Mouse (Mus musculus) adrenal gland, adult 18-20 months (tissue): ENCODE data around the gene Taf12. TPM values are rescaled to one million over a fixed set of nuclear protein-coding genes. Genes with fewer than 3 reads are reported as not detected.
"Not testable (repeated sequence)": the region's sequence is repeated elsewhere in the genome, so short reads cannot be mapped to it uniquely, and the experiment has no call there.

ENCODE experiments used
- DNase-seq, 2 experiments: peaks; one replicate each; pipeline ENCODE4 v3.0.0; 2021 to 2022; ENCODE audit warnings: low spot score in 2 of 2
- total RNA-seq, 2 experiments: library from RNA; stranded (reverse); gene quantifications; 1 replicate in 1 of 2; 2 replicates in 1 of 2; pipeline ENCODE4 v1.2.3; 2021

Taf12 gene
- total RNA-seq, 2 experiments from 2014 or later: 30.7 to 37.8 TPM

DNA sequence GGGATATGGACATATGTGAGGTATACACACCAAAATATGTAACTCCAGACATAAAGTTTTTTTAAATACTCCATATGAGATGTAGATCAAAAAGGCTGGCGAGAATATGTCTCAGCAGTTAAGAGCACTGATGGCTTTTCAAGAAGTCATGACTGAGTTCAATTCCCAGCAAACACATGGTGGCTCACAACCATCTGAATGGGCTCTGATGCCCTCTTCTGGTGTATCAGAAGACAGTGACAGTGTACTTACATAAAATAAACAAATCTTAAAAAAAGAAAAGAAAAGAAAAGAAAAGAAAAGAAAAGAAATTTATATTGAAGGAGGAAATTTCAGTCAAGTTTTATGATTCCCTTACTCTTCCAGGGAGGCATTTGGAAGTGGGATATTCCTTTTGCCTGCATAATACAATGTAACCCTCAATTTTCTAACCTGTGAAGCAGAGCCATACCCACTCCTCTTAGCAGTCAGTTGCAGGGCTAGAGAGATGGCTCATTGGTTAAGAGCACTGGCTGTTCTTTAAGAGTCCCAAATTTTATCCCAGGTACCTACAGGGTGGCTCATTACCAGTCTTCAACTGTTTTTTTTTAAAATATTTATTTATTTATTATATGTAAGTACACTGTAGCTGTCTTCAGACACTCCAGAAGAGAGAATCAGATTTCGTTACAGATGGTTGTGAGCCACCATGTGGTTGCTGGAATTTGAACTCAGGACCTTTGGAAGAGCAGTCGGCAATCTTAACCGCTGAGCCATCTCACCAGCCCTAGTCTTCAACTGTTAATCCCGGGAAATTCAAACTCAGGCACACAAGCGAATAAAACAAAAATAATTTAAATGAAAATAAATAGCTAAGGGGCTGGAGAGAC lies 5.1 kb upstream of the Taf12 start:
- DNase-seq: no peak

DNA sequence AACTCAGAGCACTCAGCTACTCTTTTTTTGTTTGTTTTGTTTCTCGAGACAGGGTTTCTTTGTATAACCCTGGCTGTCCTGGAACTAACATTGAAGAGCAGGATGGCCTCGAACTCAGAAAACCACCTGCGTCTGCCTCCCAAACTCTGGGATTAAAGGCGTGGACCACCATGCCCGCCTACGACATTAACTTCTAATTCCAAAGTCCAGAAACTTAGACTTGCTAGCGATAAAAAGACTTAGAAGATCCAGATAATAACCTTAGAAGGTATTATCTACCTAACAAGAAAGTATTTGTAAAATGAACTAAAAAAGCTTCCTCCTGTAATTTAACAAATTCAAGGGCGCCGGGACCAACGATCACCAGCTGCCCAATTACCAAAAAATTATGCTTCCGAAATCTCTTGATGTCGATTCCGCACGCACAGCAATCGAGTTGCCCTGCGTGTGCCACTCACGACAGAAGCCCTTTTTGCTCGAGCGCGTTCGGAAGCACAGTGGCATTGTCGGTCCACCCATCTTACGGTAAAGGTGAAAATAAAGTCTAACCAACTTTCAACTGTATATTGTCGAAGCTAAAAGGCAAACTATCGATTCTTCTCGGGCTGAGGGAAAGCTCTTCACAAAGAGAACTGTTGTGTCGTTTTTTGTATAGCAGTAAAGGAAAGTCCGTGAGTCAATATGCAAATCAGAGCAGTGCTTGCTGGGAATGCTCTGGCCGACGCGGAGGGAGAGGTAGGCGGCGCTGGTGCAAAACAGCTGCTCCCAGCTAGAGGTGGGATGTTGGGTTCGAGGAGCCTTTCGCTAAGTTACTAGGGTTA lies 4.2 kb upstream of the Taf12 start:
- peak; percentile 79 to 83 for DNase-seq

DNA sequence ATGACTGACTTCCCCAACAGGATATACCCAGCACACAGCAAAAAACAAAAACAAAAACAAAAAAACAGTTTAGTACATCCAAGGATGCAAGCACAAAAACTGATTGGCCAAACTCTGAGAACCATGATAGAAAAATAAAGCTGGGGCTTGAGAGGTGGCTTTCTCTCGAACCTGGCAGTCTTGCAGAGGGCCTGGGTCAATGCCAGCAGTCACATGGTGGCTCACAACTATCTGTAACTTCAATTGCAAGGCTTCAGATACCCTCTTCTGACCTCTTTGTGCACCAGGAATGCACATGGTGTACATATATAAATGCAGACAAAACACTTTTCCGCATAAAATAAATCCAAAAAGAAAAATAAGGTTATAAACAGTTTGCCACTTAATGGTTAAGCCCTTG lies 1.0 kb upstream of the Taf12 start:
- no peak for DNase-seq

DNA sequence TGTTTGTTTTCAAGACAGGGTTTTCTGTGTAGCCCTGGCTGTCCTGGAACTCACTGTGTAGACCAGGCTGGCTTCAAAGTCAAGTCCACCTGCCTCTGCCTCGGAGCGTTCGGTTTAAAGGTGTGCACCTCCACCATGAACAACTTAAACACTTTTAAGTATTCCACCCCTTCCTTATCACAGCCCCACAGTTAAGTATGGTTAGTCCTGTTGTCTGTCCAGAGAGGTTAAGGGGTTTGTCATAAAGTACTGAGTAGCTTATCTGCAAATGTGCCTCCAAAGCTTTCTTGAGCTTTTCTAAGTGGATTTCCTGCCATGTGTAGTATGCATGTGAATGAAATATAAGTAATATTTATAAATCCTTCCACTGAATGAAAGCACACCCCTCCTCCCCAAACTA lies 1.8 kb downstream of the Taf12 start:
- no peak for DNase-seq

DNA sequence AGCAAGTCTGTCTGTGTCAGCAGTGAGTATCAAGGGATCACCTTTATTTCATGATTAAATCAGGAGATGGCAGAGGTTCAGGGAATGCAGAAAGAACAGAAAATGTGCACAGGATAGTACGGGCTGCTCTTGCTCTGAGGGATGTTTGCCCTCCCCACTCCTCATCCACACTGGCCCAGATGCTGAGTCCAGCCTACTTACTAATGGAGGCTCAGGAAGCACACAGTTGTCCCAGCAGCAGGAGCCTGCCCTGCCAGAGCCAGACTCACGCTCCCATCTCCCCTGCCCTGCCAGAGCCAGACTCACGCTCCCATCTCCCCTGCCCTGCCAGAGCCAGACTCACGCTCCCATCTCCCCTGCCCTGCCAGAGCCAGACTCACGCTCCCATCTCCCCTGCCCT lies 14.7 kb downstream of the Taf12 start:
- DNase-seq: not testable (repeated sequence)

DNA sequence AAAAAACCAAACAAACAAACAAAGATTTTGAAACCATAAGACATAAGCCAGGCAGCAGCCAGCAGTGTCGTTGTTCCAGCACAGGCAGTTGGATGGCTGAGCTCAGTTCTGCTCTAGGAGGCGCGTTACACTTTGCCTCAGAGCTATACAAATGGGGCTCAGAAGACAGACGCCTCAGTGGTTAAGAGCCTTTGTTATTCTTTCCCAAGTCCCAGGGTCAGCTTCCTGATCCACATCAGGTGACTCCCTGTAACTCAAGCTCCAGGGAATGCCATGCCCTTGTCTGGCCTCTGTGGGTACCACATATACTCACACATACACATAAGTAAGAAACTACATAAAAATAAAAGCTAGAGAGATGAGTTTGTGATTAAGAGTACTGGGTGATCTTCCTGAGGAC lies 16.9 kb downstream of the Taf12 start:
- DNase-seq: no peak

DNA sequence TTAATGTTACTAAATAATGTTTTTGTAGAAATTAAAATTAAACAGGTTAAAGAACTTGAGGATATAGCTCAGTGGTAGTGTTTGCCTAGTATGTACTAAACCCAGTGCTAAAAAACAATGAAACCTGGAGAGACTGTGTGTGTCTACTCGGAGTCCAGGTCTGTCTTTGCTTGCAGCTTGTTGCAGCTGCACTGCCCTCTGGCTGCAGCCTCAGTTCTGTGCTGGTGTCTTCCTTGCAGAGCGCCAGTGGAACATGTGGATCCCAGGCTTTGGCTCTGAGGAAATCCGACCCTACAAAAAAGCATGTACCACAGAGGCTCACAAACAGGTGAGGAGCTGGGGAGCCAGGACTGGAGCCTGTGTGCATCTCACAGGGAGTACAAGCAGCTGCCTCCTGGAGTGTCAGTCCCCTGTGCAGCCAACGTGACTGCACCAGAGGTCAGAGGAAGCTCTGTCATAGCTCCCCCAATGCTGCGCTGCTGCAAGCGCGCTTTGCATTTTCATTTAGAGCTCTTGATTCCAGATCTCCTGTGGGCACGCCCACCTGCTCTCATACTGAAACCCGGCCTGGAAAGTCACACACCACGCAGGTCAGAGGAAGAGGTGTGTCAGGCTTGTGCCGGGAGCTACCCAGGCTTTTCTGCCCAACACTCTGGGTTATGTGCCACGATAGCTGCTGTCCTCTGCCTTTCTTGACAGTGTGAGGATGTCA lies 17.6 kb downstream of the Taf12 start:
- DNase-seq: no peak

DNA sequence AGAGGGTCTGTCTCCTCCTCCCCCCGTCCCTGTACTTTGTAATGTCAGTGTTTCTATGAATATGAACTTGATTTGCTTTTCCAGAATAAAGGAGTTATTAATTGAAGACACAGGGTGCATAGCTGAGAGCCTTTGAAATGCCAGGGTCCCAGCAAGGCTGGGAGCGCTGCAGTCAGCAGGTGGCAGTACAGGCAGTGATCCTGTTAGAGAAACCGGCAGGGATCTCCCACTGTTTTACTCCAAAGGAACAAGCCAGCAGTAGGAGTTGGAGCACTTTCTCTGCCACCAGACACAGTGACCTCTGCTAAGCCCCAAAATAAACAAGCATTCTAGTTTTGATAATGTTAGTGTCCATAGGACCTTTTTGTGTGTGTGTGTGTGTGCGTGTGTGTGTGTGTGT lies 18.8 kb downstream of the Taf12 start:
- DNase-seq: peak; percentile 35 to 39

DNA sequence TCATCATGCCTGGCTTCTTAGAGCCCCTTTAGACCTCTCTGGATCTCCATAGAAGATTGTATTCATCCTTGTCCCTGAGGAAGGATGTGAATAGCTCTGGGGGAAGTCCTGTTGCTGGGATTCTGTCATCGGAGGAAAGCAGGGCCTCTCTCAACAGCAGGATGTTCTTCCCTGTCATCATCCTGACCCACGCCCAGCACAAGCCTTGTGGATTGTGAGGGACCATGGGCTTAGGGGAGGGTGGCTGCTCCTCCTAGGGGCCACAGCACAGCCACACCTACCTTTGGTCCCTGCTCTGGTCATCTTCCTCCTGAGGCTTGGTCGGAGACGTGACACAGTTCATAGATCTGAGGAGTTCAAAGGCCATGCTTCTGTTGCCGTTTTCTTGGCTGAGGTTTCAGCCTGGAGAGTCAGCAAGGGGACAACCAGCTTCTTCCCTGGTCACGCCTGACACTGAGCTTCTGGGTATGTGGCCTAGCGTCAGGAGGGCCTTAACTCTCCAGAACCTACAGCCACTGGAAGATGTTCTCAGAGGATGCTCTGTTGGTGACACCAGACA lies 19.6 kb downstream of the Taf12 start:
- no peak for DNase-seq

DNA sequence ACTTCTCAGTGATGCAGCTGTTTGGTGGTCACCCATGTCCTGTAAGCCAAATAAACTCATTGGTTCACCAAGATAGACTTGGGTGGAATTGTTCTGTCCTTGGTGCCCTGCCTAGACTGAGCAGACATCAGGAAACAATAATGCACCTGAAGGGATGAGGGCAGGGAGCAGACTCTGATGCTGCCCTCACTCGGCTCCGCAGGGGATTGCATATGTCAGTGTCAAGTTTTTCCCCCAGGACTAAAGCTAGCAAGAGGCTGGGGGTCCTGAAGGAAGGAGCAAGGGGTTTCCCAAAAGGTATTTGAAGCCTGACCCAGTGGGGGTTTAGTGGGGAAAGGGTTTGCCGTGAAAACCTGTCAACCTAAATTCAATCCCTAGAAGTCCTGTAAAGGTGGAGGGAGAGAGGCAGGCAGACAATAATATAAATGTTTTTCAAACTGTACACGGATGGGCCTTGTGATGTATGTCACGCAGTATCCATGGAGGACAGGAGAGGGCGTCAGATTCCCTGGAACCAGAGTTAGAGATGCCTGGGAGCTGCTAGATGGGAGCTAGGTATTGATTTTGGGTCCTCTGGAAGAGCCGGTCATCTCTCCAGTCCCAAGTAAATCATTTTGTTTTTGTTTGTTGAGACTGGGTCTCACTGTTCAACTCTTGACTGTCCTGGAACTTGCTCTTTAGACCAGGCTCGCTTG lies 21.7 kb downstream of the Taf12 start:
- DNase-seq: no peak

DNA sequence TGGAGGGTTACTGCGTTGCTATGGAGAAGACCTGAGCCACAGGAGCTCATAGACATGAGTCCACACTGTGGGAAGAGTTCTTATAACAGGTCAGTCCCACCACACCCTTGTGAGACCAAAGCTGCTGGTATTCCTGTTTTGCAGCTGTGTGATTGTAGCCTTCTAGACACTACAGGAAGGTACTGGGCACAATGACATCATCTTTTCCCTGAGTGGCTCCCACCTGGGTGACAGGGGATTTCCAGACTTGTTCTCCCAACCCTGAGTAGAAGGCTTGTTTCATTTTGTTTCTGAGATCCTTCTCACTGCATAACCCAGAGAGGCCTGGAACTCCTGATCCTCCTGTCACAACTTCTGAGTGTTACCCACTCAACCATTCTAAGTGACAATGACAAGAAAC lies 25.7 kb downstream of the Taf12 start:
- no peak for DNase-seq

DNA sequence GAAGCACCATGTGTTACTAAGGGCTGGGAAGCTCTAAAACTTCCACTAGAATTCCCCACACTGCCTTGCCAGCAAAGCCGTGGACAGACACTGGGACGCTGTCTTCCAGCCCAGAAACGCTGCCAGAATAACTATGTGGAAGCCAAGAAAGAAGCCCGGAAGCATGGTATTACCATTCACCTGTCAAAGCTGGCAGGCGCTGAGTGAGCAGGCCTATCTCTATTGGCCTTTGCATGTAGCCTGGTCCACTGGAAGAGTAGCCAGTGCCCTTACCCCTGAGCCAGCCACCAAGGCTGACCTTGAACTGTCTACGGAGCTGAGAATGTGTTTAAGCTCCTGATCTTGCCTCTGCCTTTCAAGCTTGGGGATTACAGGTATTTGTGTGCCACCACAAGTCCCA lies 27.3 kb downstream of the Taf12 start:
- no peak for DNase-seq

DNA sequence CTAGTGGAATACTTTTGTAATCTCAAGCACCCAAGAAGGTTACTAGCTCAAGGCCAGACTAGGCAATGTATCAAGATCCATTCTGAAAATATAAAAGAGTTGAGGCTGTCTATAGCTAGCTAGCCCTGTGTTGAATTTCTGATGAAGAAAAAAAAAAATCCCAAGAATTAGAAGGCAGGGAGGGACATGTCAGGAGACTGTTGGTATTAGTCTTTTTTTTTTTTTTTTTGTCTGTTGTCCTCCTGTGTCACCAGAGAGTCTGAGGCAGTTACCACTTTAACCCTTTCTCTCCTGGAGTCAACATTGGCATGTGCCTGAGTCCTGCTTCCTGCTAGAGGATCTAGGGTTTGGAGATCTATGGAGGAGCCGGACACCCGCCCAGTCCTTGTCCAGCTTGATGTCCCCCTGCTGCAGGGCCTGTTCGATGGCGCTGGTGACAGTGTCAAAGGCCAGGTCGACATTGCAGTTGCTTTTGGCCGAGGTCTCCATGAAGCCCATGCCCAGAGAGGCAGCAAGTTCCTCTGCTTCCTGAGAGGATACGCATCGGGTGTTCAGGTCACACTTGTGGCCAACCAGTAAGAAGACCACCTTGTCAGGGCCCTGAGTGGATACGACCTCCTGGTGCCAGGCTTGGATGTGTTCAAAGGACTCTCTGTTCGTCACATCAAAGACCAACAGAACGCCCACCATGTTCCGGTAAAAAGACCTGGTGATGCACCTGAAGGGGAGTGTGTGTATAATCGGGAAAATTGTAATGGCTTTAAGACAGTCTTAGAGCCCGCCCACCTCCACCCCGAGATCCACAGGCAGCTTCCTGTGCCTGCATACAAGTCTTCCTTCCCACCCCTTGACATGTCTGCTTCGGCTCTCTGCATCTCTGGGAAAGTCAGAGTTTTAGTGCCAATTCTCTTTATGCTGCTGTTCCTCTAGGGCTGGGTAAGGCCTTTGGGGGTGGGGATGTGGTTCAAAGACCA lies 28.1 kb downstream of the Taf12 start:
- DNase-seq: no peak

DNA sequence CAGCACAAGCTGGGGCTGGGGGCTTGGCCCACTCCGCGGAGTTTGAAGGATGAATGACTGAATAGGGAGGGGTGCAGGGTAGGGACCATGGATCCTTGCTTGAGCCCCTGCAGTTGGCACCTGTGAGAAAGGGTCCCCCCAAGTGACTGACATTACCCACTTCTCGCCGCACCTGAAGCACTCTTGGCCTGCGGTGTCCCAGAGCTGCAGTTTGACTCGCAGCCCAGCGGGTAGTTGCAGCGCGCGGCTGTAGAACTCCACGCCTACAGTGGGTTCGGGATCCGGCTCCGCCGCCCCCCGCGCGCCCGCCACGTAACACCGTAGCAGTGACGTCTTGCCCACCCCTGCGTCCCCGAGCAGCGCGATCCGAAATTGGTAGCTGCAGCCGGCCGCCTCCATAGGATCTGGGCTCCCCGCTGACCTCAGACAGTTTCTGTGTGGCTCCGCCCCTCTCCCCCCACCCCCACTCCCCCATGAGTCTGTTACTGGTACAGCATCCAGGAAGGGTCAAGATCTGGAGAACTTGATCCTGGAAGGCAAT lies 28.8 kb downstream of the Taf12 start, which contains the start of gene Rab42:
Gene Rab42 (minus strand): TSS at position 447 of the 541 bp plus-strand sequence.
- peak; percentile 35 to 50 for DNase-seq

DNA sequence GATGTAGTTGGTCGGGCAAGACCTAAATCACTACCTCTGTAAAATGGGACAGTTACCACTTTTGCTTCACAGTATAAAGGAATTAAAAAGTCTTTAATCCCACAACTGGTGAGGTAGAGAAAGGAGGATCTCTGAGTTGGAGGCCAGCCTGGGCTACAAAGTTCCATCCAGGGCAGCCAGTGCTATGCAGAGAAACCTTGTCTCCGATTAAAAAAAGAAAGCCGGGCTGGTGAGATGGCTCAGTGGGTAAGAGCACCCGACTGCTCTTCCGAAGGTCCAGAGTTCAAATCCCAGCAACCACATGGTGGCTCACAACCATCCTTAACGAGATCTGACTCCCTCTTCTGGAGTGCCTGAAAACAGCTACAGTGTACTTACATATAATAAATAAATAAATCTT lies 29.3 kb downstream of the Taf12 start:
- not testable (repeated sequence) for DNase-seq

DNA sequence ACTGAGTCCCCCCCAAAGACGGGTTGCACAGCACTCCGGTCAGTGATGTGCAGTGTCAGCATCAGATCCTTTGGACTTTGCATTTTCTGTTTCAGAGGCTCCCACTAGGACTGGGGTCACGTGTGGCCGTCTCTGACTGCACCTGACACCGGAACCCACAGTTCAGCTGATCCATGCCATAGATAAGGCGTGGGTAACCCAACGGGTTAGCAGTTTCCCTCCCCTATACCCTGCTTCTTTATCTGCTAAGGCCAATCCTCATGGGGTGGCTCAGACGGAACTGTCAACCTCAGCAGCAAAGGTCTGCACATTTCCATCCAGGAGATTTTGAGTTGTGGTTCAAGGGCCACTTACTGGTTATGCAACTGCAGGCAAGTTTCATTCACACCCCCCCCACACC lies 31.1 kb downstream of the Taf12 start:
- DNase-seq: no peak

DNA sequence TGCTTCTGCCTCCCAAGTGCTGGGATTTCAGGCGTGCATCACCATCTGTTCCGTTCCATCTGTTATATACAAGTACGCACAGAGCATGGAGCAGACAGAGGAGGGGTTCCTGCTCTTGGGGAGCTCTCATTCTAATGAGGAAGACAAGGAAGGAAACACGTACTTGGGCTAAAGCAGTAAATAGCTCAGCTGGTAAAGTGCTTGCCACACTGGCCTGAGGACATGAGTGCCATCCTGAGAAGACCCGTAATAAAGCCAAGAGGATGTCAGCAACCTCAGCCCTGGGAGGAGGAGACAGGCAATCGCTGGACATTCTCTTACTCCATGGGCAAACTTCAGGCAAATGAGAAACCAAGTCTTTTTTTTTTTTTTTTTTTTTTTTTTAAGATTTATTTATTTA lies 31.8 kb downstream of the Taf12 start:
- no peak for DNase-seq

DNA sequence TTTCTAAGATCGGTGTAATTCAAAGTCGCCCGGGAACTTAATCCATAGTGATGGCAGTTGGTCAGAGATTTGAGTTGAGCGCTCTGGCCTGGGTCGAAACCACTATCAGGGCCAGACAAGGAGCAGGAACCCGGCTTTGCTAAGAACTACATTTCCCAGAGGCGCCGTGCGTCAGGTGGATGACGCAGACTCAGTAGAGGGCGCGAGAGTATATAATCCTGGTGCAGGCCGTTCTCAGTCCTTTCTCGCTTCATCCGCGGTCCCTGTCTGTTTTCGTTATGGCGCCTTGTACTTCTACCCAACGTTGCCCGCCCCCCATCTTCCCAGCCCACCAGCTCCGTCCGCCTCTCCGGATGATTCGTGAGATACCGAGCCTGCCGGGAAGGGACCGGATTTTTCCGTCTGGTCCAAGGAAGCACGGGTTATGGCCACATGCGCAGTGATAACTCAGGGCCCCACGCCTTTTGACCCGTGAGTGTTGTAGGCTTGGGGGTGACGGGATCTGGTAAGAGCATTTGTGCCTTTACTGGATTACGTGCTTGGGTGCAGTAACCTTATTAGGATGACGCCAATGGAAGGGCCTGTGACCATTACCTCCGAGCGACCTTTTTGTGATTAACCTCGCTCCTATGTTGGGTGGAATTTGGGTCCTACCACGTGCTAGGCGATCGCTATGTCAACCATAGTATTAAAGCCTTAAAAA lies 34.4 kb downstream of the Taf12 start:
- peak; percentile 81 to 82 for DNase-seq
